Mouse (Mus musculus): ENCODE results near the gene A930033H14Rik. TPM values are rescaled to one million over a fixed set of nuclear protein-coding genes. Genes with fewer than 3 reads are reported as not detected.

Gene A930033H14Rik
- total RNA-seq, 2 experiments from 2014 or later = 2.6 to 2.8 TPM

DNA sequence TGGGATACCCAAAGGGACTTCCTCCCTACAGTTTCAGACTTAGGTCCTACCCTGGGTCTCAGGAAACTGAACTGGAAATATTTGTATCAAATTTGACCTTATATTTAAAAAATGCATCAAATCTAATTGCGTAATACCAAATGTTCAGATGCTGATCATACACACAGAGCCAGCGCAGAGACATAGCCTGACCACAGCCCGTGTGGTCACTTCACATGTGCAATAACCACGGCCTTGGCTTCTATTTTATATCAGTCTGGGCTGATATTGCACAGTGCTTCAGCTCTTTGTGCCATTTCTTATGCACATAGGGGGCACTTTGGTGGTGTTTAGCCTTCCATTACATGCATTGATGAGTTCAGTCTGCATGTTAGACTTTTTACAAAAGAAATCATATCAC, 10.3 kb upstream of the A930033H14Rik start:
- Histone ChIP-seq H3K4me3 (no peak overlapping the region), H3K27ac (no peak overlapping the region)
- no peak for TF ChIP-seq CTCF (conservative IDR thresholded peaks at IDR 0.05)
- no peak for DNase-seq (ENCODE audit: low spot score in 2 of 2)

DNA sequence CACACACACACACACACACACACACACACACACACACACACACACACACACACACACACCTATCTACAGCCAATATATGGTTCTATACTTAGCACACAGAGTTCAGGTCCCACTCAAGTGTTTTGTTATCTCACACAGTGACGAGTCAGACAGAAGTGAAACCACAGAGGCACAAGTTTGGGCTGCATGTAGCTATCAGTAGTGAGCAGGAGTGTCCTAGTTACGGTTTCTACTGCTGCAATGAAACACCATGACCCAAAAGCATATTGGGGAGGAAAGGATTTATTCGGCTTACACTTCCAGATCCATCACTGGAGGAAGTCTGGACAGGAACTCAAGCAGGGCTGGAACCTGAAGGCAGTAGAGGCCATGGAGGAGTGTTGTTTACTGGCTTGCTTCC, 9.1 kb upstream of the A930033H14Rik start:
- H3K27ac ChIP-seq = no peak overlapping the region
- H3K4me3 ChIP-seq = no peak overlapping the region
- no peak for TF ChIP-seq CTCF (conservative IDR thresholded peaks at IDR 0.05)
- no peak for DNase-seq (ENCODE audit: low spot score in 2 of 2)

DNA sequence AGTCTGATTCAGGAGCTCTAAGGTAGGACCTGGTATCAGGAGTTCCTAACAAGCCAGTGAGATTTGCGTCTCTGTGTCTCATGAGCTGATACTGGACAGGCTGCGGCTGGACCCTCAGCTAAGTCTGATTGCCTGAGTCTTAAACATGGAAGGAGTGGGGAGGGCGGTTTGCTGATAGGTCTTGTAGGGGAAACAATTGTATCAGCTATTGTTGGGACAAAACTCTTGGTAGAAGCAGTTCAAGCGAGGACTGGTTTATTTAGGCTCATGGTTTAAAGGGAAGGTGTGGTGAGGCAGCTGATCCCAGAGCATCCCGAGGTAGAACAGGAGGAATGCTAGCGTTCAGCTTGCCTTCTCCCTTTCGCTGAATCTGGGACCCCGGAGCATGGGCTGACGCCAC, 8.2 kb upstream of the A930033H14Rik start:
- no peak for DNase-seq (ENCODE audit: low spot score in 2 of 2)
- Histone ChIP-seq H3K4me3 (no peak overlapping the region), H3K27ac (no peak overlapping the region)
- no peak for TF ChIP-seq CTCF (conservative IDR thresholded peaks at IDR 0.05)

DNA sequence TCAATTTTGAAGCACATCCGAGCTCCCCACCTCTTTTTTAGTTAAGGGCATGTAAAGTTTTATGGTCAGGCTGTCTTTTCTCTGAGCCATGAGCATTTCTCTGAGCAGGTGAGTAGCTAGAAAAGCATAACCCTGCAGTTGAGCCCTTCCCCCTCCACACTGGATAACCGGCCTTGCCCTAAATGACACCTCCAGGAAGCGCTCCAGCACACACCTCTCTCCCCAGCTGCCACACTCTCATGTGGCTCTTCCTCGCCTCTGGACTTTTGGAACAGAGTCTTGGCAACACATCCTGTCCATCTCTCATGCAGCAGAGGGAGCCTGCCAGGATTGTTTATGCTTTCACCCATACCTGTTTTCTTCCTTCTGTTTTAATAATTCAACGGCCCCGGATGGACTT, 7.4 kb upstream of the A930033H14Rik start:
- Histone ChIP-seq H3K27ac (peak overlapping the region; percentile 28; the same call in 1 of the 2 replicates), H3K4me3 (no peak overlapping the region)
- no peak for TF ChIP-seq CTCF (conservative IDR thresholded peaks at IDR 0.05)
- no peak for DNase-seq (ENCODE audit: low spot score in 2 of 2)

DNA sequence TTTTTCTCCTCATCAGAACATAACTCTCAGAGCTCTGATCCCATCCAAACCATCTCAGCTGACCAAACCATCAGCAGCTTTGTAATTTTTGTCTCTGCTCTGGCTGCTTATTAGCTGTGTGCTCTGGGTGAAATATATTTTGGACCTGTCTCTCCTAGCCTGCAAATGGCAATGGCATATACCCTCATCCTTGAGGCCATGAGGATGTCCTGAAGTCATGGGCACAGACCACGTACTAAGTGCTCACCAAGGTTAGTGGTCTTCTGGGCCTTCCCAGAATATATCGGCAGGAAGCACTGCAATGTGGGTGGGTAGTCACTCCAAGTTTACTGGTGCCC, 6.4 kb upstream of the A930033H14Rik start:
- H3K4me3 ChIP-seq = no peak overlapping the region
- no peak for TF ChIP-seq CTCF (conservative IDR thresholded peaks at IDR 0.05)
- DNase-seq (ENCODE audit: low spot score in 2 of 2) = no peak
- no peak overlapping the region for H3K27ac ChIP-seq

DNA sequence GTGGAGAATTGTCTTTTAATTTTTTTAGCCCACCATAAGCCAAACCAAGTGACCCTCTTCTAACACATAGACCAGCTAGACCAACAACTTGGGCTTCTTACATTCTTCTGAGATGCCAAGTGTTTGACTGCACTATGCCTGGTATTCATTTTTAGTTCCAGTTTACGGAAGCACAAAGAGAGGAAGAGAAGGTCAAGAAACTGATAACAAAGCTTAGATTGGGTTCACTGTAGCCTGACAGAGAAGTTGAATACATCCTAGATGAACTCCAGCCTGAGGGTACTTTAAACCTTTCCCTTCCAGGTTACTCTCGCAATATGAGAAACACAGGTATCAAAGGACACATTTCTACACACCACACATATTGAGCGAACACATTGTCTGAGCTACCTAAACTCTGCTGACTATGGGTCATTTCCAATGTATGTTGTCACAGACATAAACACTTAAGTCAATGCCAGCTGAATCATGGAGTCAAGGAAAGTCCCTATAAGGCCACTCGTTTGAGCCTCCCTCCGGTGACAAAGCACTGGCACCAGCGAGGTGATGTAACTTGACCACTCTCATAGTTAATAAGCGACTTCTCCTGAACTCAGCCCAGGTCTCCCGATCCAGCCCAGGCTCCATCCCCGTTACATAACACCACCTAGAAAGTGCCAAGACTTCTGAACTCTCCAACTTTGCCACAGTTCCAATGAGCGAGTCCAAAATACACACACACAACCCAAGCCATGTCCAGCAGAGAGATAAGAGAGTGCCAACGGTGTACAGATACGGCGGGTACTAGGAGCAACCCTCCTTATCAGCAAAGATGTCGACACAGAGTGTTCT, 5.8 kb upstream of the A930033H14Rik start:
- H3K27ac ChIP-seq = no peak overlapping the region
- no peak for DNase-seq (ENCODE audit: low spot score in 2 of 2)
- no peak overlapping the region for H3K4me3 ChIP-seq
- no peak for TF ChIP-seq CTCF (conservative IDR thresholded peaks at IDR 0.05)

DNA sequence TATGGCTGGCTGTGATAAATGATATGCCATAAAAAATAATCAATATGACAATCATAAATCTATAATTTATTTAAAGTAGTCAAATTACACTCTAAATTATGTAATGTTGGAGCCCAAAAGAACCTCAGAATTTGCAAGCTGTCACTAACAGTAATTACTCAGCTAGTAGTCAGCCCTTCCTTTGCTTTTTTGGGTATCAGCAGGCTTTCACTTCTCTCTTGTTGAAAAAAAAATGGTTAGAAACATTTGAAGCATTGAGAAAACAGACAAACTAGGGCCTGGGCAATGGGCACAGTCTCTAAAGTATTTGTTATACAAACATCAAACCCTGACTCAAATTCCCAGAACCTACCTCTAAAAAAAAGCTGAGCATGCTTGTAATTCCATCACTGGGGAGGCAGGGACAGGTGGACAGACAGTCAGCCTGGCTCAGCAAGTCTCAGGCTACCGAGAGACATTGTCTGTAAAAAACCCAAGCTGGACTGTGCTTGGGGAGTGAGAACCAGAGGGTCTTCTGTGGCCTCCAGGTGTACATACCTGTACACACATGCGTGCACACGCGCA, 4.3 kb upstream of the A930033H14Rik start:
- Histone ChIP-seq H3K27ac (no peak overlapping the region), H3K4me3 (no peak overlapping the region)
- no peak for TF ChIP-seq CTCF (conservative IDR thresholded peaks at IDR 0.05)
- no peak for DNase-seq (ENCODE audit: low spot score in 2 of 2)

DNA sequence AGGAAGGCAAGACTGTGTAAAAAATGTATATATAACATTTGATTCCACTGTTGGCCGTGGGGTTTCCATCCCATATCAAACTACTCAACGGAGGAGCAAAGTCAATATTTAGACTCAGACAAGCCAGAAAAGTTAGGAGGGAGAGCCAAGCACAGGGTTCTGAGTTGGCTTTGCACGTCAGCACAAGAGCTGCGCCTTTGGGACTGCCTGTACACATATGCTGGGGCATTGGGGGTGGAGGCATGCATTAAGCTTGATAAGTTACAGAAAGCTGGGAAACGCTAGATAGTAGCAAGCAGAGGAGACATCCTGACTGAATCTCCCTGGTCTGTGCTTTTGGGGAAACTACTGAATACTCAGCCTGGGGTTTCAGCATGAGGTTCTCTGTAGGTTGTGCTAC, 1.1 kb upstream of the A930033H14Rik start:
- Histone ChIP-seq H3K4me3 (peak overlapping the region; percentile 76), H3K27ac (peak overlapping the region; percentile 95; the same call in 1 of the 2 replicates)
- DNase-seq (ENCODE audit: low spot score in 2 of 2) = no peak
- no peak for TF ChIP-seq CTCF (conservative IDR thresholded peaks at IDR 0.05)

DNA sequence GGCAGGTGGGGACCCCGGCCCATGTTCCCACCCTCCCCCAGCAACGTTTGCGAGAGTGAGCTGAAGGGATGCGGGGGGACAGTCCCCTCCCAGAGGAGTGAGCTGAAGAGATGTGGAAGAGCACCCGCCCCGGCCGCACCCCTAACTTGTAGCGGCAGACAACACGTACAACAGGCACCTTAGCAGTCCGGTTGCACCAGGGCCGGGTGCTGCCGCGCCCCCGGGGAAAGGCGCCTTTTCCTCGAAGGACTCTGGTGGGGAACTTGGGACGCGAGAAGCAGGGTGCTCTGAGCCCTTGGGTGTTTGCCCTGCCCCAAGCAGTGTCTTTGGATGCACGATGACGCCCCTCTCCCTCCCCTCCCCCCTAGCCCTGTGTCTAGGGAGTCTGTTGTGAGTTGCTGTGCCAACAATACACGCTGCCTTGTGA, 566 bp upstream of the A930033H14Rik start:
- no peak for DNase-seq (ENCODE audit: low spot score in 2 of 2)
- no peak for TF ChIP-seq CTCF (conservative IDR thresholded peaks at IDR 0.05)
- Histone ChIP-seq H3K27ac (peak overlapping the region; percentile 95), H3K4me3 (peak overlapping the region; percentile 76)

DNA sequence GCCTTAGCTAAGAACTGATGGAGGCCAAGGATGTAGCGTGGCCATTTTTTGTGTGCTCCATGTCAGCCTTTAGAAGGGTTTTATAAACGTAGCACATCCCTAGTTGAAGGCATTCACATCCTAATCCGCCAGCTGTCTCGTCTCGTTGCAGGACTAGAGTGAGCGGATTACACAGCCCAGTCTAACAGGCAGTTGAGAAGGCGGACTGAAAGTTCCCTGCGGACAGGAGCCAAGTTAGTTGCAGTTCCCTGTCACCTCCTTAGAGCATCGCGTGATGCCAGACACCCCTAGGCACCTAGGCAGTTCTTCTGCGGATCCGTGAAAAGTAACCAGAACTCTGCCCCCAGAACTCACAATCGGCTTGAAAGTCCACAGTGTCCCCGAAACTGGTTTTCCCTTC, 922 bp downstream of the A930033H14Rik start:
- H3K4me3 ChIP-seq = peak overlapping the region; percentile 76
- peak in 1 of 2 experiments; percentile 13 for DNase-seq (ENCODE audit: low spot score in 2 of 2)
- TF ChIP-seq CTCF (conservative IDR thresholded peaks at IDR 0.05) = no peak
- H3K27ac ChIP-seq = peak overlapping the region; percentile 95

DNA sequence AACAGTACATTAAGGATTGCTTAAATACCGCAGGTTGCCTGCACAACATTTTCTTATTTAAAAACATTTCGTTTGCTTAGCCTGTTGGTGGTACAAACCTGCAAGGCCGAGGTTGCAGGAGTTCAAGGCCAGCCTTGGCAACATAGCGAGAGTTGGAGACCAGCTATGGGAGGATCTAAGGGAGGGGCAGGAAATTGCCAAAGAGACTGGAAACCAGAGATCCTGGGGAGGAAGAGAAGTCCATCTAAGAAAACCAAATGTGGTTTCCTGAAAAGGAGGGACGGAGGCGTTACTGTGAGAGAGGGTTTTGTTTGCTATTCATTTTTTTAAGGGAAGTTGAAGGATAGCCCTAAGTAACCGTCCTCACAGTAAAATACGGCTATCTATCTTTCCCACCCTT, 1.3 kb downstream of the A930033H14Rik start:
- Histone ChIP-seq H3K4me3 (peak overlapping the region; percentile 76), H3K27ac (peak overlapping the region; percentile 95)
- DNase-seq (ENCODE audit: low spot score in 2 of 2) = no peak
- TF ChIP-seq CTCF (conservative IDR thresholded peaks at IDR 0.05) = no peak

DNA sequence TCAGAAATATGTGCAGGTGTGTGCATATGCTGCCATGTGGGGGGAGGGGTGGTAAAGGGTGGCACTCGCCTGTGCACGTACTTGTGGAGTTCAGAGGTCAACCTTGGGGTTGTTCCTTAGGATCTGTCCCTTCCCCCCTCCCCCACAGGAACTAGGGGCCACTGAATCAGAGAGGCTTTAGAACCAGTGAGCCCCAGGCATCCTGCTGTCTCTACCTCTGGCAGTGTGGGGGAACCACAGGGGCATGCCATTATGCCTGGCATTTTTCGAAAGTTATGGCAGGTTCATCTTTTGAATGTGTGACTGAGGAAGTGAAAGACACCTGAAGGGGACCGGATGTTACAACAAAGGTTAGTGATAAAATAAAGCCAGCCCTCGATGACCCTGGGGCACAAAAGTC, 2.2 kb downstream of the A930033H14Rik start:
- TF ChIP-seq CTCF (conservative IDR thresholded peaks at IDR 0.05) = no peak
- H3K27ac ChIP-seq = no peak overlapping the region
- no peak for DNase-seq (ENCODE audit: low spot score in 2 of 2)
- H3K4me3 ChIP-seq = no peak overlapping the region

DNA sequence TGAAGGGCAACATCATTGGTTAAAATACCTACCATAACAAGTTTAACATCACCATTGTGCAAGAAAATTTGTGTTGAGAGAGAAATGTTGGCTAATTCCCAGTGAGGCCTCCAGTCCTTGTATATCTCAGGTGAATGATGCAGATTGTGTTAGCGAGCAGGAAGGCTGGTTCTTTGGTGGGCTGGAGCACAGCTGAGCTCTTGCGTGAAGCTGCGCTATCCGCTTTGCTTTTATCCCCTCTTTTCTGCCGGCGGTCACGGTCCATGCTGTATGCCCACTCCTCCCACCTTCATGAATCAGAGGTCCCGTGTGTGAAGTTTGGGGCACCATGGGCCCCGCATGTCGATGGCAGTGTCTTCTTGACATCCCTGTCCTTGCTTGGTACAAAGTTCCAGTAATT, 2.9 kb downstream of the A930033H14Rik start:
- TF ChIP-seq CTCF (conservative IDR thresholded peaks at IDR 0.05) = no peak
- H3K27ac ChIP-seq = no peak overlapping the region
- H3K4me3 ChIP-seq = no peak overlapping the region
- DNase-seq (ENCODE audit: low spot score in 2 of 2) = no peak

DNA sequence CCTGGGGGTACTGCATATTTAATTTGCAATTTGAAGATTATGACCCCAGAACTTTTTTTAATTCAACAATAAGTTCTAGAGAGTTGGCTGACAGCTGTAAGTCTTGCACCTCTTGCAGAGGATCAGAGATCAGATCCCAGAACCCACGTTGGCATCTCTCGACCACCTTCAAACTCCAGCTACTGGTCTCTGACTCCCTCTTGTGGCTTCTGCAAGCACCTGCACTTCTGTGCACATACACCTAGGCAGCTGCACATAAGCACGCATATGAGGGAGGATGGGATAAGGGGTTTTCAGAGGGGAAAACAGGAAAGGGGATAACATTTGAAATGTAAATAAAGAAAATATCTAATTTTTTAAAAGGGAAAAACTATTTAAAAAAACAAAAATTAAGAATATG, 4.2 kb downstream of the A930033H14Rik start:
- peak; percentile 49 for TF ChIP-seq CTCF (conservative IDR thresholded peaks at IDR 0.05)
- DNase-seq (ENCODE audit: low spot score in 2 of 2) = no peak
- H3K4me3 ChIP-seq = no peak overlapping the region
- H3K27ac ChIP-seq = no peak overlapping the region
